ENCODE assay signal across 19 mouse cellular contexts in the genomic region with DNA sequence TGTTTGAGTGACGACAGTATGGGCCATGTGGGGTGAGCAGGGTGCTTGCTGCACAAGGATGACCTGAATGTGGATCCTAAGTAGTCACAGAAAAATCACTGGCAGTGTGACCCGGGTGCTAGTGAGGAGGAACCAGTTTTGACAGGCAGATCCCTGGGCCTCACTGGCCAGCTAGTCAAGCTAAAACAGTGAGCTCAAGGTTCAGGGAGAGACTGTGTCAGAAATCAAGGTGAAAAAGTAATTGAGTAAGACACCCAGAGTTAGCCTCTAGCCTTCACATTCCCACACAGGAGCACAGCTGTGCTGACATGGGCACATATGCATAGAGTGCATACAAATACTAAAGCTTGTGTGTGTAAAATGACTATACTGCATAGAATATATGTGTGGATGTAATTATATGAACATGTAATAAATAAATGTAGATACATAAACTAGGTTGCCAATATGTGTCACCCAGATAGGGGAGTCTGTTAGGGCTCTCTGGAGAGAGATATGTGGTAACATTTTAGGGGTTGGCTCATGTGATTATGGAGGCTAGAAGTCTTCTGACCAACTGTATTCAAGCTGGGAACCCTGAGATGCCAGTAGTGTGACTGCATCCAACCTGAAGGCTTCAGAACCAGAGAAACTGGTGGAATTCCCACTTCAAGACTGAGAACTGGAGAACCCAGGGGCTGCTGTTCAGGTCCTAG. TPM values are rescaled to one million over a fixed set of nuclear protein-coding genes. Genes with fewer than 3 reads are reported as not detected.
DNase-seq lines count a peak whose midpoint lies in the region; ATAC-seq lines count a peak whose summit lies in the region.
"Had no signal": no experiment of that assay in that cellular context is flagged by ENCODE, and none has a peak within 500 bp of the region (broad histone marks: within the 10 kb centered on the region; RNA-seq: fewer than 3 reads in every experiment).

No protein-coding gene starts in this region.

- intact Hi-C loops in left cerebral cortex, postnatal 14 days (cut with DNase I): no loop called here

- no peaks in the 10 kb centered on the region for H3K27me3 ChIP-seq in kidney, embryonic 15.5 days
- no peaks in the 10 kb centered on the region for H3K27me3 ChIP-seq in liver, embryonic 11.5 days (replicated peaks; ENCODE audit: control insufficient read depth, insufficient read depth, low read length)
- H3K27me3 ChIP-seq: embryonic facial prominence, embryonic 12.5 days; forebrain, embryonic 15.5 days; limb, embryonic 12.5 days; neural tube, embryonic 12.5 days; Patski had no signal

- H3K27ac ChIP-seq in kidney, embryonic 15.5 days: no peak overlapping the region
- H3K27ac ChIP-seq in liver, embryonic 11.5 days (ENCODE audit: low read depth, low read length): 0 out of 2 replicates have a peak overlapping the region, but pooled peaks have one; percentile 25
- H3K27ac ChIP-seq: embryonic facial prominence, embryonic 12.5 days; forebrain, embryonic 15.5 days; heart, embryonic 10.5 days; limb, embryonic 12.5 days; neural tube, embryonic 12.5 days had no signal

- 70% methylated on average over 2 of the region's 2 CpGs for WGBS in kidney, embryonic 15.5 days
- WGBS in liver, embryonic 11.5 days: 73% methylated on average over 2 of the region's 2 CpGs

- no peak overlapping the region for H3K4me3 ChIP-seq in kidney, embryonic 15.5 days (replicated peaks)
- no peak overlapping the region for H3K4me3 ChIP-seq in liver, embryonic 11.5 days (ENCODE audit: low read depth, low read length)
- H3K4me3 ChIP-seq: embryonic facial prominence, embryonic 12.5 days; forebrain, embryonic 15.5 days; heart, embryonic 10.5 days; limb, embryonic 12.5 days; neural tube, embryonic 12.5 days had no signal

- no peaks in the 10 kb centered on the region for H3K36me3 ChIP-seq in kidney, embryonic 15.5 days
- H3K36me3 ChIP-seq in liver, embryonic 11.5 days (ENCODE audit: control insufficient read depth, insufficient read depth, low read length): no peaks in the 10 kb centered on the region
- H3K36me3 ChIP-seq: embryonic facial prominence, embryonic 12.5 days; forebrain, embryonic 15.5 days; heart, embryonic 10.5 days; limb, embryonic 12.5 days; neural tube, embryonic 12.5 days had no signal

- H3K9me3 ChIP-seq in kidney, embryonic 15.5 days (replicated peaks): no peaks in the 10 kb centered on the region
- H3K9me3 ChIP-seq in liver, embryonic 11.5 days (ENCODE audit: control insufficient read depth, low read length): no peaks in the 10 kb centered on the region
- H3K9me3 ChIP-seq: embryonic facial prominence, embryonic 12.5 days; forebrain, embryonic 15.5 days; heart, embryonic 10.5 days; limb, embryonic 12.5 days; neural tube, embryonic 12.5 days had no signal

- no peak for ATAC-seq in kidney, embryonic 15.5 days (replicated peaks; ENCODE audit: low FRiP score)
- ATAC-seq in liver, embryonic 11.5 days (replicated peaks; ENCODE audit: low FRiP score): peak; percentile 72
- ATAC-seq in megakaryocyte progenitor cell, adult 5-6 weeks (replicated peaks; ENCODE audit: poor library complexity): peak; percentile 63
- ATAC-seq: forebrain, embryonic 15.5 days; Patski had no signal

- H3K4me2 ChIP-seq in kidney, embryonic 15.5 days: no peak overlapping the region
- peak overlapping the region; percentile 31 for H3K4me2 ChIP-seq in liver, embryonic 11.5 days
- H3K4me2 ChIP-seq: embryonic facial prominence, embryonic 12.5 days; forebrain, embryonic 15.5 days; limb, embryonic 12.5 days; neural tube, embryonic 12.5 days had no signal

- peaks cover 6% of the 10 kb centered on the region for H3K4me1 ChIP-seq in kidney, embryonic 15.5 days
- H3K4me1 ChIP-seq in liver, embryonic 11.5 days (replicated peaks; ENCODE audit: control insufficient read depth, insufficient read depth, low read length): peaks cover 27% of the 10 kb centered on the region
- H3K4me1 ChIP-seq: embryonic facial prominence, embryonic 12.5 days; neural tube, embryonic 12.5 days had no signal

- H3K9ac ChIP-seq in kidney, embryonic 15.5 days: no peak overlapping the region
- no peak overlapping the region for H3K9ac ChIP-seq in liver, embryonic 11.5 days (ENCODE audit: low read depth, low read length)
- H3K9ac ChIP-seq: embryonic facial prominence, embryonic 12.5 days; forebrain, embryonic 15.5 days; limb, embryonic 12.5 days; neural tube, embryonic 12.5 days had no signal

- DNase-seq in adrenal gland, postnatal 14 days: peak; percentile 8
- no peak for DNase-seq in adrenal gland, postnatal 25 days
- peak; percentile 18 to 41 for DNase-seq in kidney, postnatal 36 days
- DNase-seq in liver, embryonic 11.5 days (ENCODE audit: low spot score): no peak
- no peak for DNase-seq in left cerebral cortex, postnatal 14 days (ENCODE audit: low spot score in 2 of 2)
- DNase-seq in lung, adult 18-20 months: no peak
- DNase-seq: adrenal gland, adult 8-10 months; cerebellum, adult 9-11 months; gastrocnemius, postnatal 36 days; kidney, adult 11 months; right cerebral cortex, postnatal 4 days had no signal

RNA-seq across cellular contexts. Expression of gene E130308A19Rik, which starts 47.6 kb away (rescaled TPM):
- total RNA-seq in adrenal gland, postnatal 14 days (2021): 17.2 and 18.0 TPM in 2 replicates
- 19.8 and 21.0 TPM in 2 replicates for total RNA-seq in adrenal gland, postnatal 25 days (2021)
- polyA plus RNA-seq in kidney, embryonic 15.5 days (2015; fragmentation: Nextera tagmentation; extraction: Ambion mirVana): 34.9 and 35.6 TPM in 2 replicates
- polyA plus RNA-seq in liver, embryonic 11.5 days (2014; fragmentation: Nextera tagmentation; extraction: Ambion mirVana): 18.5 and 23.5 TPM in 2 replicates
- 8.1 and 9.2 TPM in 2 replicates for total RNA-seq in megakaryocyte progenitor cell, adult 5-6 weeks (2015)
- total RNA-seq in megakaryocyte progenitor cell, adult 5-6 weeks (2017): 4.2 and 6.8 TPM in 2 replicates
- total RNA-seq in left cerebral cortex, postnatal 14 days (2021): 1 to 10 TPM; 9.6 to 9.9 TPM

Comparison
In these comparisons a context has a peak if more than half of its experiments do, and no peak if none do; other contexts are left out.
1. DNase-seq: peak in adrenal gland, postnatal 14 days (single experiment) and kidney, postnatal 36 days (2 of 2); none in adrenal gland, postnatal 25 days (single experiment), liver, embryonic 11.5 days (single experiment), left cerebral cortex, postnatal 14 days (0 of 2) and lung, adult 18-20 months (0 of 2).